Comparison of ENCODE assay signal across 8 mouse cellular contexts in the genomic region with DNA sequence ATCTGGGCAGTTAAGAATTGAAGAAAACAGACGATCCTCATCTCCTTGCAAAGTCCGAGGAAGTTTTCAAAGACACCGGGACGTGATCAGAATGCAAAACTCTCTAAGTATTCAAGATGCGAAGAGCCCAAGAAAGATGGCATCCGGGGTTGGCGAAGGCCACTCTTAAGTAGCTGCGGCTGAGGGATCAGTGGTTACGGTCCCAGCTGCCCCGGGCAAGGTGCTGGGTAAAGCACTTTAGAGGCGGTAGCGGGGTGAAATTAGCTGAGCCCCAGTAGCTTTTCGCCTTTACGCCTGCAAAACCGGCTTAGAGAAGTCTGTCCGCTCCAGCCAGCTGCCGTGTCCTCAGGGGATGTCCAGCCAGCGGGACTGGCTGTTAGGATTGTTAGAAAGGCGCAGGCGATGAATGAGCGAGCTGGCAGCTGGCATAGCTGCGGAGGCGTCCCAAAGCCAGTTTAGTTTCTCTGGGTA. TPM values are rescaled to one million over a fixed set of nuclear protein-coding genes. Genes with fewer than 3 reads are reported as not detected.
DNase-seq lines count a peak whose midpoint lies in the region; ATAC-seq and TF ChIP-seq lines count a peak whose summit lies in the region.

No protein-coding gene starts in this region.

- no peak for DNase-seq in ES-E14 (ENCODE audit: low read depth, low spot score)
- peak; percentile 9 for DNase-seq in cerebellum, adult 9-11 months
- peak; percentile 29 to 48 for DNase-seq in frontal cortex, postnatal 14 days (ENCODE audit: low spot score in 2 of 2)
- peak; percentile 40 to 61 for DNase-seq in left cerebral cortex, adult 8-10 months (ENCODE audit: low spot score in 2 of 2)
- DNase-seq in right cerebral cortex, postnatal 36 days (ENCODE audit: low spot score in 2 of 2), result peak; percentile 60 to 77

- H3K27ac ChIP-seq in ES-E14 (ENCODE audit: insufficient read depth, low read depth, low read length, poor library complexity, severe bottlenecking), result peak overlapping the region; percentile 9
- peak overlapping the region; percentile 93 for H3K27ac ChIP-seq in hindbrain, embryonic 16.5 days (ENCODE audit: low read depth, low read length)

- H3K27me3 ChIP-seq in hindbrain, embryonic 16.5 days (replicated peaks; ENCODE audit: control insufficient read depth, insufficient read depth, low read length), result no peaks in the 10 kb centered on the region

- no peaks in the 10 kb centered on the region for H3K9me3 ChIP-seq in ES-E14 (ENCODE audit: control insufficient read depth, insufficient read depth, low read depth, low read length)
- H3K9me3 ChIP-seq in hindbrain, embryonic 16.5 days (ENCODE audit: control insufficient read depth, low read length), result peaks cover 2% of the 10 kb centered on the region

- peak; percentile 58 for ATAC-seq in hindbrain, embryonic 16.5 days
- ATAC-seq in megakaryocyte, adult 5-6 weeks (ENCODE audit: poor library complexity, severe bottlenecking), result peak; percentile 43; the same call in 1 of the 2 replicates
- ATAC-seq in erythroblast, adult 5-6 weeks (replicated peaks; ENCODE audit: low FRiP score, poor library complexity, severe bottlenecking), result no peak

- peak overlapping the region; percentile 68 to 84 for H3K4me3 ChIP-seq in ES-E14 (ENCODE audit: insufficient read depth in 1 of 2, low read depth in 1 of 2, low read length in 2 of 2, poor library complexity in 1 of 2, severe bottlenecking in 1 of 2)
- H3K4me3 ChIP-seq in hindbrain, embryonic 16.5 days (ENCODE audit: low read length), result peak overlapping the region; percentile 77

- H3K4me2 ChIP-seq in hindbrain, embryonic 16.5 days (ENCODE audit: low read length), result peak overlapping the region; percentile 99

- peak overlapping the region; percentile 63 for H3K9ac ChIP-seq in ES-E14 (ENCODE audit: insufficient read depth, low read depth, low read length, poor library complexity, severe bottlenecking)
- peak overlapping the region; percentile 78 for H3K9ac ChIP-seq in hindbrain, embryonic 16.5 days (ENCODE audit: low read depth, low read length)

- 0% methylated on average over 23 of the region's 23 CpGs for WGBS in hindbrain, embryonic 16.5 days

- H3K36me3 ChIP-seq in ES-E14 (ENCODE audit: control insufficient read depth, insufficient read depth, low read length, poor library complexity, severe bottlenecking), result no peaks in the 10 kb centered on the region
- H3K36me3 ChIP-seq in hindbrain, embryonic 16.5 days (ENCODE audit: control insufficient read depth, insufficient read depth, low read length), result no peaks in the 10 kb centered on the region

- in situ Hi-C loops in ES-E14 (cut with MboI; ENCODE audit: low sequenced_read_pairs in 2 of 2, unreplicated experiment in 2 of 2), result no loop called here

- H3K4me1 ChIP-seq in ES-E14 (ENCODE audit: control insufficient read depth in 2 of 2, insufficient read depth in 2 of 2, low read length in 2 of 2, poor library complexity in 1 of 2), result peaks cover 0 to 9% of the 10 kb centered on the region in 2 experiments; a peak in 3 of 4 replicates
- peaks cover 4% of the 10 kb centered on the region; the same call in 1 of the 2 replicates for H3K4me1 ChIP-seq in hindbrain, embryonic 16.5 days (ENCODE audit: control insufficient read depth, insufficient read depth, low read depth, low read length)

TF ChIP-seq in ES-E14, 5 proteins besides CTCF, POLR2A, EP300 and RAD21:
- no peak for TF ChIP-seq MAFK (IDR thresholded peaks at IDR 0.05; ENCODE audit: insufficient read depth, low read depth, low read length)
- no peak for TF ChIP-seq HCFC1 (IDR thresholded peaks at IDR 0.05; ENCODE audit: borderline replicate concordance, insufficient read depth, low read length)
- TF ChIP-seq ZNF384 (IDR thresholded peaks at IDR 0.05; ENCODE audit: low read depth, low read length), result no peak
- no peak for TF ChIP-seq CHD2 (IDR thresholded peaks at IDR 0.05; ENCODE audit: low read depth, low read length)
- no peak for TF ChIP-seq ZC3H11A (IDR thresholded peaks at IDR 0.05; ENCODE audit: borderline replicate concordance, low read depth, low read length)

RNA-seq across cellular contexts. Expression of a gene that starts 0.9 kb away (rescaled TPM):
- total RNA-seq in ES-E14 (2012; rRNA removed), result 225 and 328 TPM in 2 replicates
- 22.2 and 25.7 TPM in 2 replicates for polyA plus RNA-seq in hindbrain, embryonic 16.5 days (2015; fragmentation: Nextera tagmentation; extraction: Ambion mirVana)
- total RNA-seq in left cerebral cortex, adult 8-10 months (2022), result 10 to 100 TPM; 23.0 to 27.8 (median 25.2) TPM
- total RNA-seq in megakaryocyte, adult 5-6 weeks (2015), result 0.04 TPM in 1 of 2 replicates, not detected in the other
- total RNA-seq in megakaryocyte, adult 5-6 weeks (2017), result not detected in 2 replicates
- total RNA-seq in erythroblast, adult 5-6 weeks (2015; ENCODE audit: low replicate concordance), result not detected in 2 replicates
- 0.09 TPM in 1 of 2 replicates, not detected in the other for total RNA-seq in erythroblast, adult 5-6 weeks (2017; ENCODE audit: low replicate concordance)

RNA-seq across cellular contexts. Expression of a gene that starts 39.3 kb away (rescaled TPM):
- total RNA-seq in ES-E14 (2012; rRNA removed), result 56.4 and 66.3 TPM in 2 replicates
- 35.6 and 36.0 TPM in 2 replicates for polyA plus RNA-seq in hindbrain, embryonic 16.5 days (2015; fragmentation: Nextera tagmentation; extraction: Ambion mirVana)
- 10 to 100 TPM; 19.1 to 22.5 (median 19.5) TPM for total RNA-seq in left cerebral cortex, adult 8-10 months (2022)
- total RNA-seq in megakaryocyte, adult 5-6 weeks (2015), result 26.1 and 29.2 TPM in 2 replicates
- total RNA-seq in megakaryocyte, adult 5-6 weeks (2017), result 37.8 and 41.1 TPM in 2 replicates
- 9.0 and 11.5 TPM in 2 replicates for total RNA-seq in erythroblast, adult 5-6 weeks (2015; ENCODE audit: low replicate concordance)
- total RNA-seq in erythroblast, adult 5-6 weeks (2017; ENCODE audit: low replicate concordance), result 7.4 and 8.5 TPM in 2 replicates

RNA-seq across cellular contexts. Expression of a gene that starts 59.9 kb away (rescaled TPM):
- 92.3 and 95.5 TPM in 2 replicates for total RNA-seq in ES-E14 (2012; rRNA removed)
- 15.1 and 18.2 TPM in 2 replicates for polyA plus RNA-seq in hindbrain, embryonic 16.5 days (2015; fragmentation: Nextera tagmentation; extraction: Ambion mirVana)
- total RNA-seq in left cerebral cortex, adult 8-10 months (2022), result 10 to 100 TPM; 17.1 to 20.5 (median 19.1) TPM
- 65.5 and 73.3 TPM in 2 replicates for total RNA-seq in megakaryocyte, adult 5-6 weeks (2015)
- total RNA-seq in megakaryocyte, adult 5-6 weeks (2017), result 75.7 and 80.7 TPM in 2 replicates
- 26.1 and 42.7 TPM in 2 replicates for total RNA-seq in erythroblast, adult 5-6 weeks (2015; ENCODE audit: low replicate concordance)
- total RNA-seq in erythroblast, adult 5-6 weeks (2017; ENCODE audit: low replicate concordance), result 20.1 and 31.1 TPM in 2 replicates

Comparison
In these comparisons a context has a peak if more than half of its experiments do, and no peak if none do; other contexts are left out.
1. RNA of a gene that starts 0.9 kb away (total RNA-seq): 225 to 328 TPM in ES-E14 and 23.0 to 27.8 TPM in left cerebral cortex, adult 8-10 months; 0.09 TPM in erythroblast, adult 5-6 weeks and 0.04 TPM in megakaryocyte, adult 5-6 weeks; every median in the first group is over 10 times any median in the second.